Mouse (Mus musculus) left cerebral cortex, postnatal 10 days (tissue): Measurements from ENCODE around the gene Wdr70. TPM values are rescaled to one million over a fixed set of nuclear protein-coding genes. Genes with fewer than 3 reads are reported as not detected.

Experiments
- microRNA-seq: library from miRNA; unstranded; fragments of <30 nt; microRNA quantifications from one replicate; pipeline ENCODE4 v1.2.0, GENCODE M21; 2022
- total RNA-seq, 2 experiments: library from RNA; stranded (reverse); gene quantifications; 2 replicates each; pipeline ENCODE4 v1.2.3; 2021

The Wdr70 gene
- total RNA-seq, 2 experiments from 2014 or later = 34.2 to 35.7 TPM

Small RNAs within 50 kb of the gene (microRNA-seq; reads per million reads assigned to microRNA genes)
- gene Gm27529 = not detected

Other genes with a start within 250 kb of the Wdr70 start
- 10 to 100 TPM; 25.2 to 28.0 TPM for gene Nup155, start 10.1 kb upstream of the Wdr70 start, total RNA-seq
- gene Cplane1, start 69.9 kb upstream of the Wdr70 start, total RNA-seq = 10 to 100 TPM; 30.4 to 33.0 TPM